Mouse (Mus musculus) midbrain, postnatal 0 days (tissue): Measurements from ENCODE around the gene Calcb. TPM values are rescaled to one million over a fixed set of nuclear protein-coding genes. Genes with fewer than 3 reads are reported as not detected.
"Not testable (repeated sequence)": the region's sequence is repeated elsewhere in the genome, so short reads cannot be mapped to it uniquely, and the experiment has no call there.

Experiments used
- ATAC-seq: fragments of 200-750 bp; cut with Nextera tagmentation; 2 replicates; pipeline ENCODE4 v1.8.0; 2017; ENCODE audit warnings: moderate number of reproducible peaks, mild to moderate bottlenecking, moderate TSS enrichment, moderate library complexity; ENCODE audit not compliant: low FRiP score
- DNase-seq: peaks from one replicate; pipeline ENCODE4 v3.0.0-alpha.2; 2015; ENCODE audit warnings: low spot score
- H3K27ac ChIP-seq: fragments of 300-500 bp; sonication (generic); 2 replicates; pipeline ENCODE4 v1.5.1; 2014; ENCODE audit warnings: low read depth, mild to moderate bottlenecking, low read length, mixed read lengths
- H3K27me3 ChIP-seq: fragments of 300-500 bp; sonication (generic); 2 replicates; pipeline ENCODE4 v1.6.1; 2014; ENCODE audit warnings: low read length, control low read depth, mixed read lengths; ENCODE audit not compliant: insufficient read depth
- H3K36me3 ChIP-seq: fragments of 300-500 bp; sonication (generic); 2 replicates; pipeline ENCODE4 v1.6.1; 2014; ENCODE audit warnings: low read length, control low read depth, mixed read lengths; ENCODE audit not compliant: insufficient read depth
- H3K4me1 ChIP-seq: fragments of 300-500 bp; sonication (generic); 2 replicates; pipeline ENCODE4 v1.6.1; 2014; ENCODE audit warnings: mild to moderate bottlenecking, control low read depth, antibody characterized with exemption, low read length, mixed read lengths; ENCODE audit not compliant: insufficient read depth
- H3K4me2 ChIP-seq: fragments of 300-500 bp; sonication (generic); 2 replicates; pipeline ENCODE4 v1.6.1; 2014; ENCODE audit warnings: low read depth, mild to moderate bottlenecking, low read length, mixed read lengths; ENCODE audit not compliant: poor library complexity, severe bottlenecking
- H3K4me3 ChIP-seq: fragments of 300-500 bp; sonication (generic); 2 replicates; pipeline ENCODE4 v1.5.1; 2014; ENCODE audit warnings: low read depth, mild to moderate bottlenecking, low read length, moderate library complexity
- H3K9ac ChIP-seq: fragments of 300-500 bp; sonication (generic); replicated peaks from 2 replicates; pipeline ENCODE4 v1.6.1; 2014; ENCODE audit warnings: mild to moderate bottlenecking, low read length, moderate library complexity, mixed read lengths; ENCODE audit not compliant: poor library complexity, severe bottlenecking
- H3K9me3 ChIP-seq: fragments of 300-500 bp; sonication (generic); 2 replicates; pipeline ENCODE4 v1.6.1; 2016; ENCODE audit warnings: low read length, control low read depth
- CTCF ChIP-seq: IDR thresholded peaks from 2 replicates; pipeline ENCODE4 v1.5.1; 2016; ENCODE audit warnings: antibody characterized with exemption, mild to moderate bottlenecking
- WGBS: fragments of 180-500 bp; shearing (Covaris S2); extraction: QIAGEN DNeasy Blood & Tissue Kit; methylation state at CpG from one replicate; pipeline ENCODE4 v1.1.7; 2014; 5-methylcytosine and 5-hydroxymethylcytosine counted together
- polyA plus RNA-seq: library from polyadenylated mRNA; unstranded; fragments of >200 nt; fragmentation: Nextera tagmentation; extraction: Ambion mirVana; gene quantifications from 2 replicates; pipeline ENCODE4 v1.2.1, GENCODE M21; 2015
- total RNA-seq: library from RNA; depleted of rRNA; stranded (reverse); fragments of >200 nt; gene quantifications from 2 replicates; pipeline ENCODE4 v1.2.3, GENCODE M21; 2014

Calcb gene
- total and polyA plus RNA-seq, 2 experiments from 2014 or later = 0.60 to 0.70 TPM

GRCm38 (mm10) chr7:114707398-114707797 is 11.0 kb upstream of the Calcb start:
- no peaks in the 10 kb centered on the region for H3K4me1 ChIP-seq
- no peak for ATAC-seq
- H3K36me3 ChIP-seq = no peaks in the 10 kb centered on the region
- TF ChIP-seq CTCF = no peak
- WGBS = 82% methylated on average over 1 of the region's 1 CpGs
- H3K27ac ChIP-seq = no peak overlapping the region
- DNase-seq = no peak
- no peak overlapping the region for H3K4me2 ChIP-seq
- H3K9ac ChIP-seq = no peak overlapping the region
- H3K27me3 ChIP-seq = no peaks in the 10 kb centered on the region
- H3K9me3 ChIP-seq = no peaks in the 10 kb centered on the region
- H3K4me3 ChIP-seq = no peak overlapping the region

GRCm38 (mm10) chr7:114710419-114710818 is 8.0 kb upstream of the Calcb start:
- H3K9me3 ChIP-seq = no peaks in the 10 kb centered on the region
- H3K9ac ChIP-seq = no peak overlapping the region
- WGBS = 79% methylated on average over 2 of the region's 2 CpGs
- no peak overlapping the region for H3K27ac ChIP-seq
- H3K27me3 ChIP-seq = no peaks in the 10 kb centered on the region
- no peak for DNase-seq
- H3K36me3 ChIP-seq = no peaks in the 10 kb centered on the region
- no peak overlapping the region for H3K4me2 ChIP-seq
- no peak for ATAC-seq
- no peaks in the 10 kb centered on the region for H3K4me1 ChIP-seq
- no peak for TF ChIP-seq CTCF
- H3K4me3 ChIP-seq = no peak overlapping the region

DNA sequence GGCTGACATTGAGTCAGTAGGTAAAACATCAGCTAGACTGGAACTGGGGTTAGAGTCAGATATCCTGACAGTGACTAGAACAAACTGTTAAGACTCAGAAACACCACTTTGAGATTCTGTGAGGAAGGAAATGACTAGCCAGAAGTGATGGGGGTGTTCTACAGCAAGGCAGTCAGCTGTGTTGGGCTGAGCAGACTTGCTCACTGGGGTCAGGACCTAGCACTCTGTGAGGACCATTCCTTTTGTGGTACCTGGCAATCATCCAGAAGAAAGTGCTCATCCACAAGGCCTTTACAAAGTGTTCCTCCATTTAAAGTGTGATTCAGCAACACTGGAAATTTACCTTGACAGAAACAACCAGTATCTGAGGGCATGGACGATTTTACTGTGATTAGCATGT is 5.9 kb upstream of the Calcb start:
- H3K4me3 ChIP-seq = no peak overlapping the region
- no peak overlapping the region for H3K9ac ChIP-seq
- H3K9me3 ChIP-seq = no peaks in the 10 kb centered on the region
- H3K4me2 ChIP-seq = no peak overlapping the region
- H3K27me3 ChIP-seq = peaks cover 5% of the 10 kb centered on the region
- TF ChIP-seq CTCF = no peak
- no peak for ATAC-seq
- no peaks in the 10 kb centered on the region for H3K4me1 ChIP-seq
- WGBS = 81% methylated on average over 1 of the region's 1 CpGs
- no peak for DNase-seq
- no peak overlapping the region for H3K27ac ChIP-seq
- H3K36me3 ChIP-seq = no peaks in the 10 kb centered on the region

DNA sequence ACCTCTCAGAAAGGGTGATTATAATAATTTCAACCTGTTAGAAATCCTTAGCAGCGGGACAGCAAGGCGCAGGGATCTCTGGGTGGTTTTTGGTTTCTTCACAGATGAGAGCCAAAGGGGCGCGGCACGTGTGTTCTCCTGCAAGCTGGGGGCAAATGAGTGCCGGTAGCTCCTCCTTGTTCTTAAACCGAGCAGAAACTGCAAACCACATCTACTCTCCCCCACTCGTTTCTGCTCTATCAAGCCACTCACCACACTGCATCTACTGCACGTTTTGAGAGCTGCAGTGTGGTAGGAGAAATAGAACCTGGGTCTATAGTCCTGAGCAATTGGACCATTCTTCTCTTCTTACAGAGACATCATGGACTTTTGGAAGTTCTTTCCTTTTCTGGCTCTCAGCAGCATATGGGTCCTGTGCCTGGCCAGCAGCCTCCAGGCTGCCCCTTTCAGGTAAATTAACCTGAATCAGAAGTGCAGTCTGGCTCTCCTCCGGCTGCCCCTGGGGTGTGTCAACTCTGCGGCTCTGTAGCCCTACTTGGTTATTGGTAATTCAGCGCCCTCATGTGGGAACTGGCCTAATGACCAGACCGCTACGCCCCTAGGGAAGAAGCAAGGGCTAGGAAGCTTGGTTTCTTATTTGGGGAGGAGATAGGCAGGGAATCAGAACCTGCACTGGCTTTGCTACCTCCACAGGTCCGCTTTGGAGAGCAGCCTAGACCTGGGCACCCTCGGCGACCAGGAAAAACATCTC is 1.1 kb downstream of the Calcb start:
- Histone ChIP-seq H3K27ac (no peak overlapping the region), H3K27me3 (peaks cover 27% of the 10 kb centered on the region), H3K4me3 (peak overlapping the region; percentile 21; the same call in 1 of the 2 replicates), H3K36me3 (no peaks in the 10 kb centered on the region), H3K4me1 (peaks cover 13% of the 10 kb centered on the region; the same call in 1 of the 2 replicates), H3K9me3 (no peaks in the 10 kb centered on the region), H3K9ac (no peak overlapping the region), H3K4me2 (peak overlapping the region; percentile 45)
- WGBS = 5% methylated on average over 17 of the region's 17 CpGs
- DNase-seq (peak; percentile 66), ATAC-seq (no peak)
- TF ChIP-seq CTCF = peak; percentile 67

DNA sequence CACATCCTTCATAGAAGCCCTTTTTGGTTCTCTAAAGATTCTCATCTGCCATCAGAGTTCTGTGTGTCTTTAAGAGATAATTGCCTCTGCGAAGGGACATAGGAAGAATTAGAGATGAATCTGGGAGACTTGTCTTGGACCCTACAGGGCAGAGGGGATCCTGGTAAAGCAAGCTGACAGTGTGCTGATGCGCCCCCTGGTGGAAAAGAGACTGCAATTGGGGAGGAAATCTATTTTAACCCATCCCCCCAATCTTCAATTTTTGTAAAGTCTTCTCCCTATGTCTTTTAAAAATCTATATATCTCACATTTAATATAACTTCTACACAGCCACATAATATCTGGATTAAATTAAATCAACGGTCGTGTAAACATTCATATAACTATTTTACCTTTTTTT is 11.3 kb downstream of the Calcb start:
- not testable (repeated sequence) for H3K4me1 ChIP-seq, H3K27me3 ChIP-seq, ATAC-seq, H3K9ac ChIP-seq, H3K9me3 ChIP-seq, H3K36me3 ChIP-seq, H3K4me3 ChIP-seq, H3K27ac ChIP-seq, H3K4me2 ChIP-seq, DNase-seq
- WGBS = 64% methylated on average over 4 of the region's 4 CpGs
- TF ChIP-seq CTCF = peak; percentile 36; the same call in 1 of the 2 replicates

- Histone ChIP-seq H3K4me3 (no peak overlapping the region), H3K9ac (no peak overlapping the region), H3K9me3 (no peaks in the 10 kb centered on the region), H3K27ac (no peak overlapping the region), H3K36me3 (no peaks in the 10 kb centered on the region), H3K27me3 (no peaks in the 10 kb centered on the region), H3K4me2 (no peak overlapping the region), H3K4me1 (no peaks in the 10 kb centered on the region)
- DNase-seq = no peak
- 77% methylated on average over 6 of the region's 6 CpGs for WGBS
- no peak for ATAC-seq
- TF ChIP-seq CTCF = no peak
Measured at GRCm38 (mm10) chr7:114731175-114731574, 12.7 kb downstream of the Calcb start.
